Mouse (Mus musculus): ENCODE measurements around the gene Ttc7b. TPM values are rescaled to one million over a fixed set of nuclear protein-coding genes. Genes with fewer than 3 reads are reported as not detected.

Ttc7b gene
- total RNA-seq, 2 experiments from 2014 or later = 168 to 176 TPM

Other genes with a start within 250 kb of the Ttc7b start
- gene Rps6ka5, start 206.2 kb upstream of the Ttc7b start, total RNA-seq (2021) = 10 to 100 TPM; 23.6 to 27.0 TPM